Mouse (Mus musculus): ENCODE results near the gene Rbm18.

DNA sequence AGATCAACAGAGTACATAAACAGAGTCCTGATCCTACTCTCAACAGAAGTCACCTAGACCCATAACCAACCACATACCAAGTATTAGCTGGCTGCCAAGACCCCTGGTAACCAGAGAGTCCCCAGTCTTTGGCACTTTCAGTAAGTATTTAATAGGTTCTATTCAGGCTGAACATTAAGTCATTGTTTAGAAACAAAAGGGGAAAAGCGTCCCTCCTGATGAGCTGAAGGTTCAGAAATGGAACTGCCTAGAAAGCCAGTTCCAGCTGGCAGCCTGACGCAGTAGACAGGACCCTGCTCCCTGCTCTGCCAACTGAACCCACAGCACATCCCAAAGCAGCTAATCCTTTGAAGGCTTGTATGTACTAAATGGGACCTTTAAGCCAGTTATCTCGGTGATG is 47.4 kb downstream of the Rbm18 start:
- TF ChIP-seq POLR2A (IDR thresholded peaks at IDR 0.05; ENCODE audit: borderline replicate concordance, low read depth, low read length) = no peak
- no peak for TF ChIP-seq CTCF (IDR thresholded peaks at IDR 0.05; ENCODE audit: low read depth, low read length)

All from bone marrow macrophage, adult 2 months (primary cell).